Mouse (Mus musculus) cerebellum, adult (tissue): Measurements from ENCODE around the gene Agfg2.
"Not testable (repeated sequence)": the region's sequence is repeated elsewhere in the genome, so short reads cannot be mapped to it uniquely, and the experiment has no call there.

Experiments
- ATAC-seq: cut with Nextera tagmentation; 2 replicates; pipeline ENCODE4 v1.9.2; 2017; ENCODE audit warnings: mild to moderate bottlenecking, moderate library complexity, mixed read lengths; ENCODE audit not compliant: insufficient number of reproducible peaks, low FRiP score, low TSS enrichment

Agfg2 gene

GRCm38 (mm10) chr5:137684294-137685123 is at the start of gene Agfg2:
Gene Agfg2 (minus strand): TSS chr5:137684726.
- peak; percentile 99 for ATAC-seq

GRCm38 (mm10) chr5:137733638-137734288 is 49.2 kb upstream of the Agfg2 start:
- no peak for ATAC-seq

- no peak for ATAC-seq
These were observed 42.2 kb upstream of the Agfg2 start for GRCm38 (mm10) chr5:137726767-137727166.

GRCm38 (mm10) chr5:137723840-137724239 is 39.3 kb upstream of the Agfg2 start:
- ATAC-seq = no peak

GRCm38 (mm10) chr5:137720558-137721164 is 36.1 kb upstream of the Agfg2 start:
- not testable (repeated sequence) for ATAC-seq

- no peak for ATAC-seq
These were observed 34.6 kb upstream of the Agfg2 start for GRCm38 (mm10) chr5:137719088-137719487.

GRCm38 (mm10) chr5:137718020-137718790 is 33.7 kb upstream of the Agfg2 start:
- ATAC-seq = no peak

GRCm38 (mm10) chr5:137715685-137716084 is 31.2 kb upstream of the Agfg2 start:
- ATAC-seq = no peak

GRCm38 (mm10) chr5:137713454-137713853 is 28.9 kb upstream of the Agfg2 start:
- ATAC-seq = no peak

- no peak for ATAC-seq
These were observed 22.5 kb upstream of the Agfg2 start for GRCm38 (mm10) chr5:137706913-137707633.

GRCm38 (mm10) chr5:137705242-137705641 is 20.7 kb upstream of the Agfg2 start:
- ATAC-seq = no peak

GRCm38 (mm10) chr5:137699850-137700249 is 15.3 kb upstream of the Agfg2 start:
- ATAC-seq = no peak

- ATAC-seq = no peak
These were observed 14.6 kb upstream of the Agfg2 start for GRCm38 (mm10) chr5:137699080-137699479.

GRCm38 (mm10) chr5:137695930-137696329 is 11.4 kb upstream of the Agfg2 start:
- no peak for ATAC-seq

GRCm38 (mm10) chr5:137694796-137695195 is 10.3 kb upstream of the Agfg2 start:
- ATAC-seq = no peak

- ATAC-seq = no peak
These were observed 7.4 kb upstream of the Agfg2 start for GRCm38 (mm10) chr5:137691881-137692280.

- ATAC-seq = no peak
These were observed 6.0 kb upstream of the Agfg2 start for GRCm38 (mm10) chr5:137690531-137690930.

- no peak for ATAC-seq
These were observed 5.4 kb upstream of the Agfg2 start for GRCm38 (mm10) chr5:137689974-137690373.

- no peak for ATAC-seq
These were observed 1.7 kb upstream of the Agfg2 start for GRCm38 (mm10) chr5:137686127-137686790.
